Mouse (Mus musculus) liver, embryonic 16.5 days (tissue): ENCODE data around the gene Ppm1n. TPM values are rescaled to one million over a fixed set of nuclear protein-coding genes. Genes with fewer than 3 reads are reported as not detected.

ENCODE experiments used
- ATAC-seq: fragments of 200-750 bp; cut with Nextera tagmentation; 2 replicates; pipeline ENCODE4 v1.8.0; 2017; ENCODE audit warnings: low read depth, mild to moderate bottlenecking, moderate number of reproducible peaks, moderate library complexity
- H3K27ac ChIP-seq: fragments of 300-500 bp; sonication (generic); 2 replicates; pipeline ENCODE4 v1.5.1; 2014; ENCODE audit warnings: mild to moderate bottlenecking, low read length
- H3K27me3 ChIP-seq: fragments of 300-500 bp; sonication (generic); 2 replicates; pipeline ENCODE4 v1.6.1; 2014; ENCODE audit warnings: low read depth, low read length, mixed read lengths; ENCODE audit not compliant: control insufficient read depth, insufficient read depth
- H3K36me3 ChIP-seq: fragments of 300-500 bp; sonication (generic); 2 replicates; pipeline ENCODE4 v1.6.1; 2014; ENCODE audit warnings: mild to moderate bottlenecking; ENCODE audit not compliant: control insufficient read depth, insufficient read depth
- H3K4me1 ChIP-seq: fragments of 300-500 bp; sonication (generic); 2 replicates; pipeline ENCODE4 v1.6.1; 2014; ENCODE audit warnings: low read depth, low read length, mixed read lengths; ENCODE audit not compliant: control insufficient read depth
- H3K4me2 ChIP-seq: fragments of 300-500 bp; sonication (generic); 2 replicates; pipeline ENCODE4 v1.6.1; 2014; ENCODE audit warnings: low read depth, low read length, mixed read lengths
- H3K4me3 ChIP-seq: fragments of 300-500 bp; sonication (generic); 2 replicates; pipeline ENCODE4 v1.5.1; 2014; ENCODE audit warnings: low read depth, mild to moderate bottlenecking, low read length
- H3K9ac ChIP-seq: fragments of 300-500 bp; sonication (generic); 2 replicates; pipeline ENCODE4 v1.6.1; 2014; ENCODE audit warnings: low read depth, low read length
- H3K9me3 ChIP-seq: fragments of 300-500 bp; sonication (generic); replicated peaks from 2 replicates; pipeline ENCODE4 v1.6.1; 2016; ENCODE audit warnings: low read length; ENCODE audit not compliant: control insufficient read depth
- WGBS: fragments of 180-500 bp; shearing (Covaris S2); extraction: QIAGEN DNeasy Blood & Tissue Kit; methylation state at CpG from one replicate; pipeline ENCODE4 v1.1.7; 2014; ENCODE audit not compliant: insufficient replicate concordance; 5-methylcytosine and 5-hydroxymethylcytosine counted together
- polyA plus RNA-seq: library from polyadenylated mRNA; unstranded; fragments of >200 nt; fragmentation: Nextera tagmentation; extraction: Ambion mirVana; gene quantifications from 2 replicates; pipeline ENCODE4 v1.2.1, GENCODE M21; 2015

Ppm1n gene
- polyA plus RNA-seq, 1 experiment from 2014 or later, result 0.11 TPM

DNA sequence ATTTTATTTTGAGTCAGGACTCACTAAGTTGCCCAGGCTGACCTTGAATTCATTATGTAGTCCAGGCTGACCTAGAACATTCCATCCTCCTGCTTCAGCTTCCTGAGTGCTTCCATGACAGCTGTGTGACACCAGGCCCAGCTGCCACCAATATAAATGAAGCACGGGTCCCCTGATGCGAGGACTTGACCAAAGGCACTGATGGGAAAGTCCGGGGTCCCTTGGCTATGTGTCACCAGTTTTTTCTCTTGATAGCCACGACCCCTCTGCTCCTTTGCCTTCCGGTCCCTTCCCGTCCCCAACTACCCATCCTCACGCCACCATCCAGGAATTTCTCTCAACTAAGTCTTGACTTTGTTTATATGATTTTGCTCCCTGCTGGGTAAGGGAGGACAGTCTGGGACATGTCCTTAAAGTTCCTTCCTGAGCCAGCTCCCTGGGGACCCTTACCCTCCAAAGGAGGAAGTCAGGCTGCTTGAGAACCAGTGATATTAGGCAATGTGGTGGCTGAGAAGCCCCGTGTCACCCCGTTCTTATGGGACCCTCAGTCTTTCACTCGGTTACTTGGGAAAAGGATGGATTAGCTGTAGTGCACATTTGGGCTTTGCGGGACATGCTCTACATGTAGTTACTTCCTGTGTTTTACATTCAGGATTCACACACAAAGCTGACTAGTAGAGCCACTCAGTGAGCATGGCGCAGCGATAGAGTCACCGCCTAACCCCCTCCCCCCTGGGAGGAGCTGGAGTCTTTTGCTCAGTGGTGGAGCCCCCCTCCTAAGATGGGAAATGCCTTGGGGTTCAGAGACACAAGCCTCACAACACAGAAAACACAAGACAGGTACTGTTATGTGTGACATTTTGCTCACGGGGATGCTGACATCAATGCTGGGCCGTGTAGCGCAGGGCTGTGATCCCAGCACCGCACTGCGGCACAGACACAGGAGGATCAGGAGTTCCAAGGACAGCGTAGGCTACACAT is 52.8 kb downstream of the Ppm1n start:
- no peaks in the 10 kb centered on the region; the same call in 1 of the 2 replicates for H3K36me3 ChIP-seq
- H3K9me3 ChIP-seq, result no peaks in the 10 kb centered on the region
- peak overlapping the region; percentile 85 for H3K9ac ChIP-seq
- H3K4me3 ChIP-seq, result peak overlapping the region; percentile 77
- no peaks in the 10 kb centered on the region for H3K27me3 ChIP-seq
- WGBS, result 12% methylated on average over 20 of the region's 20 CpGs
- peak overlapping the region; percentile 88 for H3K4me2 ChIP-seq
- H3K27ac ChIP-seq, result peak overlapping the region; percentile 100
- peaks cover 52% of the 10 kb centered on the region for H3K4me1 ChIP-seq
- no peak for ATAC-seq

Other genes starting within 250 kb of the Ppm1n start
- not detected in 2 replicates for gene Rsph6a, start 225.4 kb downstream of the Ppm1n start, polyA plus RNA-seq
- 2.4 and 3.5 TPM in 2 replicates for gene Dmwd, start 203.8 kb downstream of the Ppm1n start, polyA plus RNA-seq
- gene Dmpk, start 196.2 kb downstream of the Ppm1n start, polyA plus RNA-seq, result 12.2 and 17.1 TPM in 2 replicates
- 0.77 and 0.93 TPM in 2 replicates for gene Six5, start 185.5 kb downstream of the Ppm1n start, polyA plus RNA-seq
- 0.11 and 0.12 TPM in 2 replicates for gene Gm4969, start 161.7 kb downstream of the Ppm1n start, polyA plus RNA-seq
- 4.7 and 5.2 TPM in 2 replicates for gene Fbxo46, start 160.2 kb downstream of the Ppm1n start, polyA plus RNA-seq
- gene Qpctl, start 130.8 kb downstream of the Ppm1n start, polyA plus RNA-seq, result 3.9 and 4.0 TPM in 2 replicates
- 47.9 and 54.4 TPM in 2 replicates for gene Snrpd2, start 130.3 kb downstream of the Ppm1n start, polyA plus RNA-seq
- 0.99 and 2.1 TPM in 2 replicates for gene Gipr, start 113.9 kb downstream of the Ppm1n start, polyA plus RNA-seq
- gene Eml2, start 103.6 kb downstream of the Ppm1n start, polyA plus RNA-seq, result 4.0 and 5.0 TPM in 2 replicates
- gene Gpr4, start 67.5 kb downstream of the Ppm1n start, polyA plus RNA-seq, result 0.49 and 0.60 TPM in 2 replicates
- 13.2 and 14.3 TPM in 2 replicates for gene Opa3, start 51.7 kb downstream of the Ppm1n start, polyA plus RNA-seq
- gene Vasp, start 8.2 kb downstream of the Ppm1n start, polyA plus RNA-seq, result 32.8 and 33.0 TPM in 2 replicates
- gene Rtn2, start 2.6 kb upstream of the Ppm1n start, polyA plus RNA-seq, result 2.9 and 4.1 TPM in 2 replicates
- not detected in 2 replicates for gene Fosb, start 30.0 kb upstream of the Ppm1n start, polyA plus RNA-seq
- gene Ercc1, start 64.7 kb upstream of the Ppm1n start, polyA plus RNA-seq, result 11.4 and 14.5 TPM in 2 replicates
- gene Cd3eap, start 79.4 kb upstream of the Ppm1n start, polyA plus RNA-seq, result 6.8 TPM in 2 replicates
- 0.57 and 0.85 TPM in 2 replicates for gene Ppp1r13l, start 79.7 kb upstream of the Ppm1n start, polyA plus RNA-seq
- 5.9 and 6.2 TPM in 2 replicates for gene Ercc2, start 101.9 kb upstream of the Ppm1n start, polyA plus RNA-seq
- gene Klc3, start 124.0 kb upstream of the Ppm1n start, polyA plus RNA-seq, result 0.34 and 0.51 TPM in 2 replicates
- 27.9 and 65.4 TPM in 2 replicates for gene Ckm, start 124.7 kb upstream of the Ppm1n start, polyA plus RNA-seq
- gene Mark4, start 178.8 kb upstream of the Ppm1n start, polyA plus RNA-seq, result 0.99 and 1.3 TPM in 2 replicates
- 0.54 and 0.55 TPM in 2 replicates for gene Exoc3l2, start 183.3 kb upstream of the Ppm1n start, polyA plus RNA-seq
- 0.65 and 0.72 TPM in 2 replicates for gene Bloc1s3, start 228.3 kb upstream of the Ppm1n start, polyA plus RNA-seq
- gene Trappc6a, start 228.3 kb upstream of the Ppm1n start, polyA plus RNA-seq, result 37.2 and 37.4 TPM in 2 replicates
- not detected in 2 replicates for gene Nkpd1, start 237.8 kb upstream of the Ppm1n start, polyA plus RNA-seq